Mouse (Mus musculus): ENCODE results near the gene Tep1.
"Not testable (repeated sequence)": the region's sequence is repeated elsewhere in the genome, so short reads cannot be mapped to it uniquely, and the experiment has no call there.

Gene Tep1

GRCm38 (mm10) chr14:50868656-50869055, 1.7 kb downstream of the Tep1 start:
- no peak for DNase-seq (ENCODE audit: low read depth, low spot score)

GRCm38 (mm10) chr14:50868211-50868610, 2.1 kb downstream of the Tep1 start:
- DNase-seq (ENCODE audit: low read depth, low spot score), result no peak

- no peak for DNase-seq (ENCODE audit: low read depth, low spot score)
Measured at GRCm38 (mm10) chr14:50866966-50867365, 3.4 kb downstream of the Tep1 start.

- DNase-seq (ENCODE audit: low read depth, low spot score), result not testable (repeated sequence)
Measured at GRCm38 (mm10) chr14:50865005-50865404, 5.4 kb downstream of the Tep1 start.

GRCm38 (mm10) chr14:50862641-50863040, 7.7 kb downstream of the Tep1 start:
- no peak for DNase-seq (ENCODE audit: low read depth, low spot score)

- DNase-seq (ENCODE audit: low read depth, low spot score), result no peak
Measured at GRCm38 (mm10) chr14:50855788-50856187, 14.6 kb downstream of the Tep1 start.

GRCm38 (mm10) chr14:50837236-50837635, 33.1 kb downstream of the Tep1 start:
- no peak for DNase-seq (ENCODE audit: low read depth, low spot score)

GRCm38 (mm10) chr14:50834435-50834834, 35.9 kb downstream of the Tep1 start:
- DNase-seq (ENCODE audit: low read depth, low spot score), result no peak

GRCm38 (mm10) chr14:50833964-50834363, 36.4 kb downstream of the Tep1 start:
- DNase-seq (ENCODE audit: low read depth, low spot score), result no peak

GRCm38 (mm10) chr14:50829878-50830277, 40.5 kb downstream of the Tep1 start:
- no peak for DNase-seq (ENCODE audit: low read depth, low spot score)

- peak; percentile 22 for DNase-seq (ENCODE audit: low read depth, low spot score)
Measured at GRCm38 (mm10) chr14:50826579-50826978, 43.8 kb downstream of the Tep1 start.

- peak; percentile 62 for DNase-seq (ENCODE audit: low read depth, low spot score)
Measured at GRCm38 (mm10) chr14:50824219-50824618, 46.1 kb downstream of the Tep1 start.

- DNase-seq (ENCODE audit: low read depth, low spot score), result peak; percentile 35
Measured at GRCm38 (mm10) chr14:50823240-50823639, 47.1 kb downstream of the Tep1 start.

GRCm38 (mm10) chr14:50813060-50813459, 57.3 kb downstream of the Tep1 start:
- DNase-seq (ENCODE audit: low read depth, low spot score), result no peak

GRCm38 (mm10) chr14:50807487-50808072, 62.8 kb downstream of the Tep1 start, which contains the start of the genes Ccnb1ip1 and Parp2:
Ccnb1ip1 (minus strand) TSS chr14:50807732.
Parp2 (plus strand) TSS chr14:50807841.
- DNase-seq (ENCODE audit: low read depth, low spot score), result peak; percentile 98

GRCm38 (mm10) chr14:50806469-50806868, 63.9 kb downstream of the Tep1 start:
- not testable (repeated sequence) for DNase-seq (ENCODE audit: low read depth, low spot score)

- DNase-seq (ENCODE audit: low read depth, low spot score), result no peak
Measured at GRCm38 (mm10) chr14:50804683-50805082, 65.7 kb downstream of the Tep1 start.

GRCm38 (mm10) chr14:50802843-50803562, 67.4 kb downstream of the Tep1 start:
- DNase-seq (ENCODE audit: low read depth, low spot score), result no peak

- DNase-seq (ENCODE audit: low read depth, low spot score), result no peak
Measured at GRCm38 (mm10) chr14:50802441-50802840, 67.9 kb downstream of the Tep1 start.

GRCm38 (mm10) chr14:50799502-50800259, 70.7 kb downstream of the Tep1 start:
- DNase-seq (ENCODE audit: low read depth, low spot score), result peak; percentile 76

- DNase-seq (ENCODE audit: low read depth, low spot score), result peak; percentile 49
Measured at GRCm38 (mm10) chr14:50798512-50798911, 71.8 kb downstream of the Tep1 start.

- no peak for DNase-seq (ENCODE audit: low read depth, low spot score)
Measured at GRCm38 (mm10) chr14:50796464-50796863, 73.9 kb downstream of the Tep1 start.

All from CD4-positive helper T cell, adult 2 months (primary cell).